Mouse (Mus musculus): ENCODE data around the gene Ptgr2. TPM values are rescaled to one million over a fixed set of nuclear protein-coding genes. Genes with fewer than 3 reads are reported as not detected.
"Not testable (repeated sequence)": the region's sequence is repeated elsewhere in the genome, so short reads cannot be mapped to it uniquely, and the experiment has no call there.

The Ptgr2 gene
- polyA plus RNA-seq (2017; shearing (Covaris generic)), result 10 to 100 TPM; 41.0 to 42.5 TPM

GRCm38 (mm10) chr12:84284885-84285592 lies at the start of gene Ptgr2:
Gene Ptgr2, plus strand, starts transcription at chr12:84285232.
- peak; percentile 95 for ATAC-seq

- no peak for ATAC-seq
Measured at GRCm38 (mm10) chr12:84235577-84235976, 49.5 kb upstream of the Ptgr2 start.

GRCm38 (mm10) chr12:84235981-84236752 lies 48.9 kb upstream of the Ptgr2 start:
- ATAC-seq, result no peak

- ATAC-seq, result not testable (repeated sequence)
Measured at GRCm38 (mm10) chr12:84237036-84237435, 48.0 kb upstream of the Ptgr2 start.

GRCm38 (mm10) chr12:84243076-84243770 lies 41.8 kb upstream of the Ptgr2 start:
- peak; percentile 94 for ATAC-seq

- peak; percentile 51 for ATAC-seq
Measured at GRCm38 (mm10) chr12:84245683-84246082, 39.3 kb upstream of the Ptgr2 start.

- no peak for ATAC-seq
Measured at GRCm38 (mm10) chr12:84249217-84249616, 35.8 kb upstream of the Ptgr2 start.

- ATAC-seq, result no peak
Measured at GRCm38 (mm10) chr12:84252811-84253210, 32.2 kb upstream of the Ptgr2 start.

GRCm38 (mm10) chr12:84254886-84255285 lies 30.1 kb upstream of the Ptgr2 start:
- no peak for ATAC-seq

- ATAC-seq, result no peak
Measured at GRCm38 (mm10) chr12:84260363-84260762, 24.7 kb upstream of the Ptgr2 start.

GRCm38 (mm10) chr12:84267264-84267663 lies 17.8 kb upstream of the Ptgr2 start:
- ATAC-seq, result no peak

GRCm38 (mm10) chr12:84273366-84273765 lies 11.7 kb upstream of the Ptgr2 start:
- ATAC-seq, result no peak

GRCm38 (mm10) chr12:84275288-84275687 lies 9.7 kb upstream of the Ptgr2 start:
- ATAC-seq, result no peak

GRCm38 (mm10) chr12:84276288-84276687 lies 8.7 kb upstream of the Ptgr2 start:
- ATAC-seq, result no peak

GRCm38 (mm10) chr12:84276799-84277198 lies 8.2 kb upstream of the Ptgr2 start:
- no peak for ATAC-seq

GRCm38 (mm10) chr12:84277832-84278231 lies 7.2 kb upstream of the Ptgr2 start:
- ATAC-seq, result no peak

- ATAC-seq, result no peak
Measured at GRCm38 (mm10) chr12:84278901-84279300, 6.1 kb upstream of the Ptgr2 start.

- no peak for ATAC-seq
Measured at GRCm38 (mm10) chr12:84284391-84284790, 641 bp upstream of the Ptgr2 start.

- ATAC-seq, result no peak
Measured at GRCm38 (mm10) chr12:84285593-84285968, 549 bp downstream of the Ptgr2 start.

GRCm38 (mm10) chr12:84288461-84288860 lies 3.4 kb downstream of the Ptgr2 start:
- no peak for ATAC-seq

GRCm38 (mm10) chr12:84297851-84298250 lies 12.8 kb downstream of the Ptgr2 start:
- ATAC-seq, result no peak

GRCm38 (mm10) chr12:84299265-84299664 lies 14.2 kb downstream of the Ptgr2 start:
- ATAC-seq, result no peak

- no peak for ATAC-seq
Measured at GRCm38 (mm10) chr12:84304101-84304500, 19.1 kb downstream of the Ptgr2 start.

Data from activated CD4-positive, CD25-positive, alpha-beta regulatory T cell, adult 4 months (primary cell).